Mouse (Mus musculus): ENCODE measurements around the gene Orm2.

DNA sequence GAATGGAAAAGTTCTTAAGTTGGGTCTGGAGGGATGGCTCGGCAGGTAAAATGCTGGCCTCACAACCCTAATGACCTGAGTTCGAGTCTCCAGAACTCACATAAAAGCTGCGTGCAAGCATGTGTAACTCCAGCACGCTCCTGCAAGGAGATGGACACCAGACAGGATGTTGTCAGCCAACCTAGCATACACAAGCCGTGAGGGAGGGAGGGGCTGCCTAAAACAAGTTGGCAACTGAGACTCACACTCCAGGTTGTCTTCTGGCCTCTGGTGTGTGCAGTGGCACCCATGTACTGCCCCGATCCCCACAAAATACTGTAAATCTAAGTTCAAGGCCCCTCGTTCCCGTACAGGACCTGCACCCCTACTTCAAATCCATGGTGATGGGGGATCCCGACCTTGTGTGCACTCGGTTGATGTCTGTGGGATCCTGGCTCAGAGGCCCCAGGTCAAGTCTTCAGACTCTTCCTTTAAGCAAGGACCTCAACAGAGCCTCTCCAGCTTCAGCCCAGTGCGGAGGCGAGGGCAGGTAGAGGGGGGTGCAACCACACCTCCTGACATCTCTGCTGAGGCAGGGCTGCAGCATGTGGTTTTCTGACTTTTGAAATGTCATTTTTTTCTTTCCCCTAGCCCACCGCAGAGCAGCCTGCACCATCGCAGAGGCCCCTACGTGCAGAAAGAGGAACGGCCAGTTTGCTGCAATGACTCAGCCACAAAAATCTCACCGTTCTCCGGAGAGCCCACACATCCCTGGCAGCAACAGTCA is 38.5 kb downstream of the Orm2 start:
- no peak for TF ChIP-seq POLR2A (IDR thresholded peaks at IDR 0.05; ENCODE audit: low read depth, low read length)
- TF ChIP-seq CTCF (IDR thresholded peaks at IDR 0.05; ENCODE audit: extremely low read depth, insufficient read length, insufficient replicate concordance, low read depth, low read length): no peak

Measured in small intestine, adult 2 months (tissue).